Mouse (Mus musculus): Measurements from ENCODE around the gene Ager. TPM values are rescaled to one million over a fixed set of nuclear protein-coding genes. Genes with fewer than 3 reads are reported as not detected.

Ager gene
- polyA plus RNA-seq, 1 experiment from 2014 or later = 1.3 TPM

Other genes starting within 250 kb of the Ager start
- gene Btnl2, start 243.0 kb upstream of the Ager start, polyA plus RNA-seq (2016; fragmentation: Nextera tagmentation; extraction: Ambion mirVana) = 0.07 TPM in 1 of 2 replicates, not detected in the other
- gene Btnl1, start 220.7 kb upstream of the Ager start, polyA plus RNA-seq (2016; fragmentation: Nextera tagmentation; extraction: Ambion mirVana) = not detected in 2 replicates
- 0.18 and 0.31 TPM in 2 replicates for gene BC051142, start 199.0 kb upstream of the Ager start, polyA plus RNA-seq (2016; fragmentation: Nextera tagmentation; extraction: Ambion mirVana)
- not detected in 2 replicates for gene Btnl4, start 120.5 kb upstream of the Ager start, polyA plus RNA-seq (2016; fragmentation: Nextera tagmentation; extraction: Ambion mirVana)
- not detected in 2 replicates for gene Btnl6, start 80.5 kb upstream of the Ager start, polyA plus RNA-seq (2016; fragmentation: Nextera tagmentation; extraction: Ambion mirVana)
- gene Notch4, start 33.6 kb upstream of the Ager start, polyA plus RNA-seq (2016; fragmentation: Nextera tagmentation; extraction: Ambion mirVana) = 1.7 and 2.0 TPM in 2 replicates
- 10.7 and 11.0 TPM in 2 replicates for gene Gpsm3, start 8.1 kb upstream of the Ager start, polyA plus RNA-seq (2016; fragmentation: Nextera tagmentation; extraction: Ambion mirVana)
- gene Pbx2, start 6.6 kb upstream of the Ager start, polyA plus RNA-seq (2016; fragmentation: Nextera tagmentation; extraction: Ambion mirVana) = 6.9 and 8.3 TPM in 2 replicates
- 94.8 and 101 TPM in 2 replicates for gene Rnf5, start 5.8 kb downstream of the Ager start, polyA plus RNA-seq (2016; fragmentation: Nextera tagmentation; extraction: Ambion mirVana)
- 31.2 and 31.7 TPM in 2 replicates for gene Agpat1, start 6.4 kb downstream of the Ager start, polyA plus RNA-seq (2016; fragmentation: Nextera tagmentation; extraction: Ambion mirVana)
- 0.45 and 0.50 TPM in 2 replicates for gene Egfl8, start 18.1 kb downstream of the Ager start, polyA plus RNA-seq (2016; fragmentation: Nextera tagmentation; extraction: Ambion mirVana)
- gene Ppt2, start 30.6 kb downstream of the Ager start, polyA plus RNA-seq (2016; fragmentation: Nextera tagmentation; extraction: Ambion mirVana) = 13.7 and 13.9 TPM in 2 replicates
- gene Prrt1, start 31.7 kb downstream of the Ager start, polyA plus RNA-seq (2016; fragmentation: Nextera tagmentation; extraction: Ambion mirVana) = not detected in 2 replicates
- gene Fkbpl, start 46.9 kb downstream of the Ager start, polyA plus RNA-seq (2016; fragmentation: Nextera tagmentation; extraction: Ambion mirVana) = 6.7 and 7.1 TPM in 2 replicates
- gene Atf6b, start 49.3 kb downstream of the Ager start, polyA plus RNA-seq (2016; fragmentation: Nextera tagmentation; extraction: Ambion mirVana) = 37.0 and 37.3 TPM in 2 replicates
- gene Tnxb, start 72.7 kb downstream of the Ager start, polyA plus RNA-seq (2016; fragmentation: Nextera tagmentation; extraction: Ambion mirVana) = 0.04 and 0.05 TPM in 2 replicates
- 0.42 and 0.61 TPM in 2 replicates for gene C4b, start 146.0 kb downstream of the Ager start, polyA plus RNA-seq (2016; fragmentation: Nextera tagmentation; extraction: Ambion mirVana)
- not detected in 2 replicates for gene Cyp21a1, start 206.7 kb downstream of the Ager start, polyA plus RNA-seq (2016; fragmentation: Nextera tagmentation; extraction: Ambion mirVana)
- 18.0 and 18.6 TPM in 2 replicates for gene Stk19, start 239.1 kb downstream of the Ager start, polyA plus RNA-seq (2016; fragmentation: Nextera tagmentation; extraction: Ambion mirVana)
- gene Dxo, start 239.2 kb downstream of the Ager start, polyA plus RNA-seq (2016; fragmentation: Nextera tagmentation; extraction: Ambion mirVana) = 37.0 and 38.8 TPM in 2 replicates

Measured in liver, embryonic 12.5 days (tissue).